Mouse (Mus musculus) MEL (cell line): ENCODE results near the gene Dap. TPM values are rescaled to one million over a fixed set of nuclear protein-coding genes. Genes with fewer than 3 reads are reported as not detected.

Experiments
- DNase-seq: peaks from one replicate; pipeline ENCODE4 v3.0.0; 2011; ENCODE audit warnings: low read depth, low spot score
- H3K27ac ChIP-seq: 2 replicates; pipeline ENCODE4 v1.5.1; 2012; ENCODE audit warnings: low read depth, mild to moderate bottlenecking, control low read depth, low read length, moderate library complexity; ENCODE audit not compliant: control insufficient read depth
- H3K27me3 ChIP-seq, 2 experiments: fragments of 150-350 bp in 1 of 2; sonication (generic) in 1 of 2; 2 replicates each; pipeline ENCODE4 v1.6.1; 2012; ENCODE audit warnings: low read length in 2 of 2, mild to moderate bottlenecking in 2 of 2, improper control_type of control experiment in 1 of 2, moderate library complexity in 1 of 2; ENCODE audit not compliant: insufficient read depth in 2 of 2, control insufficient read depth in 1 of 2
- H3K36me3 ChIP-seq, 2 experiments: 2 replicates each; pipeline ENCODE4 v1.6.1; 2012 to 2014; ENCODE audit warnings: low read length in 2 of 2, improper control_type of control experiment in 1 of 2, inconsistent platforms in 1 of 2, mild to moderate bottlenecking in 1 of 2; ENCODE audit not compliant: insufficient read depth in 2 of 2, control insufficient read depth in 1 of 2
- H3K4me1 ChIP-seq, 2 experiments: fragments of 150-350 bp in 1 of 2; sonication (generic) in 1 of 2; 2 replicates each; pipeline ENCODE4 v1.6.1; 2012; ENCODE audit warnings: low read length in 2 of 2, improper control_type of control experiment in 1 of 2, mild to moderate bottlenecking in 1 of 2; ENCODE audit not compliant: insufficient read depth in 2 of 2, control insufficient read depth in 1 of 2
- H3K4me3 ChIP-seq, 2 experiments: fragments of 150-350 bp in 1 of 2; sonication (generic) in 1 of 2; 2 replicates each; pipeline ENCODE4 v1.5.1; 2012; ENCODE audit warnings: low read depth in 2 of 2, low read length in 2 of 2, mild to moderate bottlenecking in 2 of 2, moderate library complexity in 2 of 2, control low read depth in 1 of 2, improper control_type of control experiment in 1 of 2; ENCODE audit not compliant: control insufficient read depth in 1 of 2, insufficient read depth in 1 of 2
- H3K79me2 ChIP-seq: 2 replicates; pipeline ENCODE4 v1.6.1; 2012; ENCODE audit warnings: mild to moderate bottlenecking, low read length, moderate library complexity; ENCODE audit not compliant: control insufficient read depth, poor library complexity, insufficient read depth
- H3K9ac ChIP-seq: 2 replicates; pipeline ENCODE4 v1.6.1; 2012; ENCODE audit warnings: low read depth, mild to moderate bottlenecking, control low read depth, low read length, moderate library complexity; ENCODE audit not compliant: control insufficient read depth, poor library complexity, severe bottlenecking
- H3K9me3 ChIP-seq: fragments of 150-350 bp; sonication (generic); replicated peaks from 2 replicates; pipeline ENCODE4 v1.6.1; 2012; ENCODE audit warnings: mild to moderate bottlenecking, low read length, improper control_type of control experiment, moderate library complexity; ENCODE audit not compliant: insufficient read depth
- BHLHE40 ChIP-seq: IDR thresholded peaks from 2 replicates; pipeline ENCODE4 v1.6.1; 2012; ENCODE audit warnings: low read depth, mild to moderate bottlenecking, inconsistent platforms, low read length, improper control_type of control experiment, borderline replicate concordance
- CHD2 ChIP-seq: IDR thresholded peaks from 2 replicates; pipeline ENCODE4 v1.6.1; 2011; ENCODE audit warnings: low read length, improper control_type of control experiment
- ELF1 ChIP-seq: IDR thresholded peaks from 2 replicates; pipeline ENCODE4 v1.6.1; 2014; ENCODE audit warnings: low read depth, mild to moderate bottlenecking, inconsistent platforms, low read length, improper control_type of control experiment, moderate library complexity
- EP300 ChIP-seq, 2 experiments: IDR thresholded peaks; 2 replicates each; pipeline ENCODE4 v1.6.1; 2011; ENCODE audit warnings: improper control_type of control experiment in 2 of 2, low read length in 2 of 2, low read depth in 1 of 2, mild to moderate bottlenecking in 1 of 2
- GATA1 ChIP-seq: IDR thresholded peaks from 2 replicates; pipeline ENCODE4 v1.6.1; 2011; ENCODE audit warnings: low read depth, low read length, improper control_type of control experiment
- JUND ChIP-seq: IDR thresholded peaks from 2 replicates; pipeline ENCODE4 v1.6.1; 2011; ENCODE audit warnings: low read depth, mild to moderate bottlenecking, improper control_type of control experiment, low read length
- NELFE ChIP-seq: IDR thresholded peaks from 2 replicates; pipeline ENCODE4 v1.6.1; 2011; ENCODE audit warnings: low read depth, low read length, improper control_type of control experiment
- RCOR1 ChIP-seq: IDR thresholded peaks from 2 replicates; pipeline ENCODE4 v1.6.1; 2012; ENCODE audit warnings: low read depth, mild to moderate bottlenecking, inconsistent platforms, low read length, improper control_type of control experiment
- SMC3 ChIP-seq: IDR thresholded peaks from 2 replicates; pipeline ENCODE4 v1.6.1; 2011; ENCODE audit warnings: low read depth, low read length, improper control_type of control experiment
- UBTF ChIP-seq: IDR thresholded peaks from 2 replicates; pipeline ENCODE4 v1.6.1; 2012; ENCODE audit warnings: low read depth, mild to moderate bottlenecking, inconsistent platforms, low read length, improper control_type of control experiment, moderate library complexity, borderline replicate concordance; ENCODE audit not compliant: insufficient read depth
- ZC3H11A ChIP-seq: IDR thresholded peaks from 2 replicates; pipeline ENCODE4 v1.6.1; 2012; ENCODE audit warnings: low read depth, mild to moderate bottlenecking, inconsistent platforms, low read length, improper control_type of control experiment
- ZKSCAN1 ChIP-seq: IDR thresholded peaks from 2 replicates; pipeline ENCODE4 v1.6.1; 2012; ENCODE audit warnings: low read depth, mild to moderate bottlenecking, inconsistent platforms, low read length, improper control_type of control experiment, moderate library complexity
- ZNF384 ChIP-seq: IDR thresholded peaks from 2 replicates; pipeline ENCODE4 v1.6.1; 2012; ENCODE audit warnings: low read depth, mild to moderate bottlenecking, inconsistent platforms, low read length, improper control_type of control experiment
- polyA plus RNA-seq, 2 experiments: library from polyadenylated mRNA; stranded (reverse) in 1 of 2; unstranded in 1 of 2; fragments of >175 nt in 1 of 2; fragments of >200 nt in 1 of 2; gene quantifications; 2 replicates each; pipeline versions ENCODE4 v1.2.1 to v1.2.4; 2012; ENCODE audit warnings: low replicate concordance in 2 of 2, low read depth in 1 of 2; ENCODE audit not compliant: insufficient read length in 2 of 2, insufficient read depth in 1 of 2, missing spikeins in 1 of 2
- total RNA-seq: library from RNA; depleted of rRNA; stranded (reverse); fragments of 300-350 nt; gene quantifications from 2 replicates; pipeline ENCODE4 v1.2.3, GENCODE M21; 2012

The Dap gene
- total and polyA plus RNA-seq, 3 experiments: 17.8 to 72.6 TPM; not detected in 1

DNA sequence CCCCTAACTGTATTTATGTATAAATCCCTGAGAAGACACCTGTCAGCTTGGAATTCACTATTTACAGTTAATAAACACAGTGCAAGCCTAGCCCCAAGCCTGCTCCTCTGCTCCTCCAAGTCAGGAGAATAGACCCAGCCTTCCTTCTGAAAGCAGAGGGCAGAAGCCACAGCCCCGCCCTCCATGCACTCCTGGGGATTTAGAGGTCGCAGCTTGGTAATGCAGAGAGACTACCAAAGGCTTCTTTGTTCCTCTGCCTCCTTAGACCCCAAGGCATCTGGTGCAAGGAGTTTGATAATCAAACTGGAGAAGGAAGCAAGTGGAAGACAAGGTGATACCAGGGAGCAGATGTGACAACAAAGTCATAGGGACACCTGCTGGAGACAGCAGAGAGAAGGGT lies 70.2 kb downstream of the Dap start:
- no peaks in the 10 kb centered on the region for H3K27me3 ChIP-seq
- H3K79me2 ChIP-seq: no peaks in the 10 kb centered on the region
- H3K4me3 ChIP-seq: no peak overlapping the region
- H3K4me1 ChIP-seq: peaks cover 3 to 6% of the 10 kb centered on the region in 2 experiments; a peak in 3 of 4 replicates
- no peak overlapping the region for H3K27ac ChIP-seq
- H3K9me3 ChIP-seq: no peaks in the 10 kb centered on the region
- DNase-seq: no peak
- no peak for TF ChIP-seq ZC3H11A
- no peak for TF ChIP-seq RCOR1
- no peak for TF ChIP-seq ZNF384
- no peak for TF ChIP-seq NELFE
- no peak for TF ChIP-seq ELF1
- TF ChIP-seq BHLHE40: no peak
- TF ChIP-seq CHD2: no peak
- peaks cover 0 to 7% of the 10 kb centered on the region in 2 experiments; a peak in 2 of 4 replicates for H3K36me3 ChIP-seq
- no peak overlapping the region for H3K9ac ChIP-seq

DNA sequence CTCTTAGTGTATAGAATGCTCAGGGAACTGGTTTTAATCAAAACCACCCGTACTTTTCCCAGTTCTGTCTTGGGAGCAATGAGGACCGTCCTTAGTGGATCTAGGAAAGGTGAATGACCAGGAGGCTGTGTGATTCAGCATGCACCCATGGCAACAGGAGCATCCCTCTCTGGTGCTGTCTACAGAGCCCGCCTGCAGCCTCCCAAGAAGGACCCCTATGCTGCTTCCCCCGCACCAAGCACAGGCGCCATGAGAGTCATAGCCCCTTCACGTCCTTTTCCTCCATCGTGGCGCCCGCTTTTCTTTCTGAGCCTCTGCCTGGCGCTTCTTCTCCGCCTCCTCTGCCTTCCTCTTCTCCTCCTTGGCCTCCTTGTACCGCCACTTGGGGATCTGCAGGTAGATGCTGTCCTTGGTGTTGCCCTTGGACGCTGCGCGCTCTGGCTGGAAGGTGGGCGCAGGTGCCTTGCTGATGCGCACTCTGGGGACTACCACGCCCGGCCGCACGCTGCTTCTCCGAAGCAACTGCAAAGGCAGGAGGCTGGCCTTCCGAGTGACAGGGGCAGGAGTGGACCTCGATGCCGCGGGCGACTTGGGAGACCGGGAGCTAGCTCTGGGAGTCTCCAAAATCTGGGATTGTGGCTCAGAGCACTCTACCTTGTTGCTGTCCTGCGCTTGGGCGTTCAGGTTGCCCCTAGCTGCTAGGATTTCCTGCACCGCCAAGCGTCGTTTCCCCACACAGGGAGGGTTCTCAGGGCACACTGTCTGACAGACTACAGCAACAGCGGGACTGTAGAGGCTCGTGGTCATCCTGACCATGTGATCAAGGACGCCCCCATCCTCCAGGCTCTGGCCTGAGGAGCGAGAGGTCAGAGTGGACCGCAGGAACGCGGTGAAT lies 73.0 kb downstream of the Dap start:
- TF ChIP-seq JUND (no peak), SMC3 (no peak), ZKSCAN1 (no peak), UBTF (no peak), GATA1 (no peak)
- H3K79me2 ChIP-seq: no peaks in the 10 kb centered on the region
- DNase-seq: no peak
- no peaks in the 10 kb centered on the region for H3K9me3 ChIP-seq
- H3K4me3 ChIP-seq: no peak overlapping the region
- H3K36me3 ChIP-seq: peaks cover 0 to 12% of the 10 kb centered on the region in 2 experiments; a peak in 2 of 4 replicates
- no peak overlapping the region for H3K9ac ChIP-seq
- H3K27ac ChIP-seq: no peak overlapping the region
- no peaks in the 10 kb centered on the region for H3K27me3 ChIP-seq
- H3K4me1 ChIP-seq: peaks cover 3 to 10% of the 10 kb centered on the region in 2 experiments; a peak in 3 of 4 replicates

- H3K4me1 ChIP-seq: peaks cover 3 to 10% of the 10 kb centered on the region in 2 experiments; a peak in 3 of 4 replicates
- H3K36me3 ChIP-seq: peaks cover 0 to 12% of the 10 kb centered on the region in 2 experiments; a peak in 2 of 4 replicates
- TF ChIP-seq EP300 (IDR thresholded peaks at IDR 0.05; ENCODE audit: low read depth in 1 of 2, low read length in 2 of 2): no peak
- TF ChIP-seq, all 39 proteins: peak for 0
- Histone ChIP-seq H3K4me3 (no peak overlapping the region), H3K79me2 (no peaks in the 10 kb centered on the region), H3K9me3 (no peaks in the 10 kb centered on the region), H3K9ac (no peak overlapping the region), H3K27me3 (no peaks in the 10 kb centered on the region), H3K27ac (no peak overlapping the region)
- no peak for DNase-seq
Measured at GRCm38 (mm10) chr15:31297777-31298137, 73.6 kb downstream of the Dap start.
